Mouse (Mus musculus) MEL (cell line): ENCODE measurements around the gene Tmem100.

Experiments
- CTCF ChIP-seq, 3 experiments: IDR thresholded peaks in 2 of 3; conservative IDR thresholded peaks in 1 of 3; 2 replicates each; pipeline ENCODE4 v1.5.1; 2011 to 2012; ENCODE audit warnings: low read length in 3 of 3, low read depth in 2 of 3, mild to moderate bottlenecking in 2 of 3, improper control_type of control experiment in 1 of 3, inconsistent platforms in 1 of 3, mixed read lengths in 1 of 3, moderate library complexity in 1 of 3; ENCODE audit not compliant: control insufficient read depth in 1 of 3, insufficient read depth in 1 of 3, poor library complexity in 1 of 3, severe bottlenecking in 1 of 3
- EP300 ChIP-seq, 2 experiments: IDR thresholded peaks; 2 replicates each; pipeline ENCODE4 v1.6.1; 2011; ENCODE audit warnings: improper control_type of control experiment in 2 of 2, low read length in 2 of 2, low read depth in 1 of 2, mild to moderate bottlenecking in 1 of 2
- GABPA ChIP-seq: IDR thresholded peaks from 2 replicates; pipeline ENCODE4 v1.6.1; 2012; ENCODE audit warnings: low read depth, mild to moderate bottlenecking, inconsistent platforms, low read length, improper control_type of control experiment, moderate library complexity
- HCFC1 ChIP-seq: IDR thresholded peaks from 2 replicates; pipeline ENCODE4 v1.6.1; 2012; ENCODE audit warnings: low read depth, mild to moderate bottlenecking, inconsistent platforms, low read length, improper control_type of control experiment, moderate library complexity
- MXI1 ChIP-seq: IDR thresholded peaks from 2 replicates; pipeline ENCODE4 v1.6.1; 2011; ENCODE audit warnings: mild to moderate bottlenecking, low read depth, low read length, improper control_type of control experiment
- MYB ChIP-seq: IDR thresholded peaks from 2 replicates; pipeline ENCODE4 v1.6.1; 2011; ENCODE audit warnings: mild to moderate bottlenecking, low read depth, low read length, improper control_type of control experiment
- POLR2AphosphoS5 ChIP-seq: IDR thresholded peaks from 2 replicates; pipeline ENCODE4 v1.6.1; 2012; ENCODE audit warnings: low read depth, borderline replicate concordance, mild to moderate bottlenecking, inconsistent platforms, low read length, moderate library complexity, mixed read lengths
- USF1 ChIP-seq: IDR thresholded peaks from 2 replicates; pipeline ENCODE4 v1.6.1; 2014; ENCODE audit warnings: low read depth, mild to moderate bottlenecking, inconsistent platforms, low read length, improper control_type of control experiment, moderate library complexity

GRCm38 (mm10) chr11:90059241-90059640, 29.1 kb downstream of the Tmem100 start:
- TF ChIP-seq MXI1 (no peak), EP300 (IDR thresholded peaks at IDR 0.05; ENCODE audit: low read depth in 1 of 2, low read length in 2 of 2) (no peak), CTCF (IDR thresholded peaks at IDR 0.05 in 2 of 3, conservative IDR thresholded peaks at IDR 0.05 in 1 of 3; ENCODE audit: control insufficient read depth in 1 of 3, insufficient read depth in 1 of 3, low read depth in 2 of 3, low read length in 3 of 3, poor library complexity in 1 of 3, severe bottlenecking in 1 of 3) (peak; percentile 8 to 27 (median 21); a peak in 3 of 6 replicates), HCFC1 (no peak), GABPA (no peak), POLR2AphosphoS5 (no peak), USF1 (no peak), MYB (no peak)
